Mouse (Mus musculus): ENCODE data around the gene Zcchc2. TPM values are rescaled to one million over a fixed set of nuclear protein-coding genes. Genes with fewer than 3 reads are reported as not detected.

Gene Zcchc2
- total and polyA plus RNA-seq, 3 experiments, result 6.8 to 12.6 (median 7.8) TPM

DNA sequence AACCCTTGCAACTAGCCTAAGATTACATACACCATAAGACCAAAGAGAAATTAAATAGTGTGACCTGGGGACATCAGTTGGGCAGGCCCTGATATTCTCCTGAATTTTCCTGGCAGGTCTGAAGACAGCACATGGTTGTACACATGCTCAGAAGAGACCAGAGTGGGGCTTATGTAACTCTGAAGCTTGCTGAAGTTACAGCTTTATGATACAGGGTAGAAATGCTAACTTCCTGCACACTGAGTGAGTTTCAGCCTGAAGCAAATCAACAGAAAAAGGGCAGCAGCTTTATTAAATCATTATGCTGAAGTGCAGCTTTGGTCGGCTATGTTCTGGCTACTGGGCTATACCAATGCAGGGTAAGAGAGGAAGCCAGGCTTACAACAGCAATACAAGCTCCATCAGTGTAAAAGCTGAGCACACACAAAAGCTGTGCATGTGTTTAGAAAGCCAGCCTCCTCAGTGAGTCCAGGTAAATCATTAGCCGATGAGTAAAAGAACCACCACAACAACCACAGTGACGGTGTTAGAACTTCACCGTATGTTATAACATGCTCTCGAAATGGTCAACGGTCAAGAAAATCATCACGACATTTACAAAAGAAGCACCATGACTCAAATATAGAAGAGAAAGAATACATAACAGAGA, 12.6 kb upstream of the Zcchc2 start:
- Histone ChIP-seq H3K9me3 (replicated peaks; ENCODE audit: low read length) (no peaks in the 10 kb centered on the region), H3K27me3 (replicated peaks) (no peaks in the 10 kb centered on the region), H3K36me3 (replicated peaks in 1 of 2; ENCODE audit: control insufficient read depth in 1 of 2, insufficient read depth in 1 of 2, low read length in 1 of 2) (no peaks in the 10 kb centered on the region), H3K79me2 (replicated peaks; ENCODE audit: control insufficient read depth, extremely low read depth, insufficient read depth, poor library complexity, severe bottlenecking) (no peaks in the 10 kb centered on the region), H3K4me2 (ENCODE audit: insufficient read depth, low read depth, poor library complexity, severe bottlenecking) (no peak overlapping the region), H3K4me3 (replicated peaks in 1 of 3; ENCODE audit: low read depth in 2 of 3, low read length in 2 of 3, poor library complexity in 1 of 3) (no peak overlapping the region), H3K9ac (ENCODE audit: insufficient read depth, low read depth) (no peak overlapping the region), H3K27ac (ENCODE audit: insufficient read depth, low read depth) (no peak overlapping the region), H3K4me1 (ENCODE audit: control insufficient read depth in 1 of 2, insufficient read depth in 2 of 2) (peaks cover 8 to 24% of the 10 kb centered on the region in 2 experiments; a peak in 3 of 4 replicates)
- TF ChIP-seq MXI1 (IDR thresholded peaks at IDR 0.05; ENCODE audit: low read depth, low read length), result no peak
- TF ChIP-seq ELF1 (IDR thresholded peaks at IDR 0.05; ENCODE audit: low read depth, low read length), result no peak
- no peak for TF ChIP-seq TCF12 (IDR thresholded peaks at IDR 0.05; ENCODE audit: low read depth, low read length)
- TF ChIP-seq SIN3A (IDR thresholded peaks at IDR 0.05; ENCODE audit: low read length), result no peak
- TF ChIP-seq MEF2A (IDR thresholded peaks at IDR 0.05; ENCODE audit: borderline replicate concordance, low read depth, low read length), result no peak
- TF ChIP-seq JUN (IDR thresholded peaks at IDR 0.05; ENCODE audit: insufficient read depth, low read depth, low read length), result no peak
- TF ChIP-seq NELFE (IDR thresholded peaks at IDR 0.05; ENCODE audit: low read depth, low read length), result no peak
- no peak for TF ChIP-seq USF1 (IDR thresholded peaks at IDR 0.05; ENCODE audit: low read depth, low read length)
- no peak for DNase-seq (ENCODE audit: extremely low read depth)
- dilution Hi-C loops (cut with MboI; ENCODE audit: extremely low pct_ligation_motif_present, extremely low pct_unique_long_range_greater_than_20kb, low sequenced_read_pairs) (no loop called here), in situ Hi-C loops (cut with MboI; ENCODE audit: low pct_ligation_motif_present, low pct_unique_long_range_greater_than_20kb, low sequenced_read_pairs) (no loop called here)

DNA sequence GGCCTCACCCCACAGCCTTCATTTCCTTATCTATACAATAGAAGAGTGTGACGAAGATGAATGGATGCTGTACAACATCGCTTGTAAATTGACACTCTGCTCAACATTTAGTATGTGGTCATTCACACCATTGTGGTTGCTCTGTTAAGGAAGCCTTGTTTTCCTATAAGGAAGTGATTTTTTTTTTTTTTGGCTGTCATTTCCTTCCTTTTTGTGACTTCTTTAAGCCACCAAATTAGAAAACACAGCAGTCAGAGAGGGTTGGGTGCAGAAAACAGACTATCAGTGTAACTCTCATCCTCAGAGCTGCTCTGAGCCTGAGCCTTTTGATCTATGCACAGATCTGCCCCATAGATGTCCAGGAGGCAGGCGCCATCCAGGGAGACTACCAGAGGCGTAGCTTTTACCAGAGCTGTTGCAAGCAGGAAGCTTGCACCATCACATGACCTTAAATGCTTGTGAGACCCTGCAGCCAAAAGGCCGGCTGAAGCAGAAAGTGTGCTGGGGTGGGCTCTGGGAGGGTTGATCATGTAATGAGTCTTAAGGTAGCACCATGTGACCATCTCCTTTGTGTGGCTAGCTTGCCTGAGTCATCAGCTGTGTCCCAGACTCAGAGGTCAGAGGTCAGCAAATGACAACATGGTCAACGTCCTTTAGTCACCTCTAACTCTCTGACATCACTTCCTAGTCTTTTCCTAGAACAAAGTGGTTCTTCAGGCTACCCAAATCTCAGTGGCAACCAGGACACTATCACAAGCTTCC, 9.2 kb upstream of the Zcchc2 start:
- H3K4me3 ChIP-seq (replicated peaks in 1 of 3; ENCODE audit: low read depth in 2 of 3, low read length in 2 of 3, poor library complexity in 1 of 3), result no peak overlapping the region
- no peak overlapping the region for H3K9ac ChIP-seq (ENCODE audit: insufficient read depth, low read depth)
- in situ Hi-C loops (cut with MboI; ENCODE audit: low pct_ligation_motif_present, low pct_unique_long_range_greater_than_20kb, low sequenced_read_pairs) (loop anchor here (10.0 kb wide), 1 partner anchor 76 kb away; no protein-coding TSS in a partner anchor), dilution Hi-C loops (cut with MboI; ENCODE audit: extremely low pct_ligation_motif_present, extremely low pct_unique_long_range_greater_than_20kb, low sequenced_read_pairs) (no loop called here)
- TF ChIP-seq ETS1 (conservative IDR thresholded peaks at IDR 0.05; ENCODE audit: low read depth, low read length), result no peak
- TF ChIP-seq ZNF384 (IDR thresholded peaks at IDR 0.05; ENCODE audit: low read depth, low read length), result peak; percentile 59
- no peak for TF ChIP-seq TCF12 (IDR thresholded peaks at IDR 0.05; ENCODE audit: low read depth, low read length)
- no peak for DNase-seq (ENCODE audit: extremely low read depth)
- H3K27me3 ChIP-seq (replicated peaks), result no peaks in the 10 kb centered on the region
- peaks cover 0 to 3% of the 10 kb centered on the region in 2 experiments for H3K36me3 ChIP-seq (replicated peaks in 1 of 2; ENCODE audit: control insufficient read depth in 1 of 2, insufficient read depth in 1 of 2, low read length in 1 of 2)
- H3K4me1 ChIP-seq (ENCODE audit: control insufficient read depth in 1 of 2, insufficient read depth in 2 of 2), result peaks cover 5 to 15% of the 10 kb centered on the region in 2 experiments; a peak in 3 of 4 replicates
- H3K9me3 ChIP-seq (replicated peaks; ENCODE audit: low read length), result no peaks in the 10 kb centered on the region
- no peaks in the 10 kb centered on the region for H3K79me2 ChIP-seq (replicated peaks; ENCODE audit: control insufficient read depth, extremely low read depth, insufficient read depth, poor library complexity, severe bottlenecking)
- H3K27ac ChIP-seq (ENCODE audit: insufficient read depth, low read depth), result no peak overlapping the region
- no peak overlapping the region for H3K4me2 ChIP-seq (ENCODE audit: insufficient read depth, low read depth, poor library complexity, severe bottlenecking)

Data from CH12.LX (cell line).